Mouse (Mus musculus) testis, adult 2 months (tissue): ENCODE measurements at regions not wholly inside any gene's neighbourhood (a gene's known extent, or its start where the extent isn't known, plus 50 kb on each side); places are given as distances from the start of the nearest gene placed in this dataset.

ENCODE experiments used
- H3K27ac ChIP-seq: fragments of 200-500 bp; 2 replicates; pipeline ENCODE4 v1.5.1; 2012; ENCODE audit warnings: low read depth, low read length; ENCODE audit not compliant: control insufficient read depth, insufficient read depth
- H3K27me3 ChIP-seq: fragments of 200-500 bp; 2 replicates; pipeline ENCODE4 v1.6.1; 2012; ENCODE audit warnings: mild to moderate bottlenecking, low read length, moderate library complexity; ENCODE audit not compliant: control insufficient read depth, insufficient read depth
- H3K36me3 ChIP-seq: fragments of 200-500 bp; 2 replicates; pipeline ENCODE4 v1.6.1; 2012; ENCODE audit warnings: mild to moderate bottlenecking, low read length; ENCODE audit not compliant: control insufficient read depth, insufficient read depth
- H3K4me1 ChIP-seq: fragments of 200-500 bp; 2 replicates; pipeline ENCODE4 v1.6.1; 2012; ENCODE audit warnings: low read length; ENCODE audit not compliant: control insufficient read depth, insufficient read depth
- H3K4me3 ChIP-seq: fragments of 200-500 bp; 2 replicates; pipeline ENCODE4 v1.5.1; 2012; ENCODE audit warnings: low read depth, mild to moderate bottlenecking, low read length, moderate library complexity, mixed read lengths; ENCODE audit not compliant: control insufficient read depth
- CTCF ChIP-seq: fragments of 200-500 bp; IDR thresholded peaks from 2 replicates; pipeline ENCODE4 v1.5.1; 2012; ENCODE audit warnings: low read depth, mild to moderate bottlenecking, inconsistent platforms, low read length, moderate library complexity; ENCODE audit not compliant: control insufficient read depth, insufficient read depth, insufficient replicate concordance
- POLR2A ChIP-seq: fragments of 200-500 bp; IDR thresholded peaks from 2 replicates; pipeline ENCODE4 v1.6.1; 2012; ENCODE audit warnings: low read depth, mild to moderate bottlenecking, inconsistent platforms, low read length, moderate library complexity; ENCODE audit not compliant: control insufficient read depth

DNA sequence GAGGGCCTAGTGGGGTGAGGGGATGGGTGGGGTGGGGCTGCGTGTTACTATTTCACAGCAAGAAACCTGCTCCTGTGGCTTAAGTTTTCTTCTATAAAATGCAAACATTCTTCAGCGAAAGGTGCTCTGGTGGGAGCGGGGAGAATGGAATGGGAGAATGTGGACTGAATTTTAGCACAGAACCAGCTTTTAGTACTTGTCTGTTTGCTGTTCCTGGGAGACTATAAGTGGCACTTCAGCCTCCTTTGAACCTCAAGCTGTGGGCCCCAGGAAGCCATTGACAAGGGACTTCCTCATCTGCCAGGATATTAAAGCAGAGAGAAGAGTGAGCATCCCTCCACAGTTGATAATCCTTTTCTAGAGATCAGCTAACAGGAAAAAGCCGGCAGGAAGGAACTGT is 580.2 kb downstream of the Zfp706 start:
- no peaks in the 10 kb centered on the region for H3K27me3 ChIP-seq
- no peaks in the 10 kb centered on the region for H3K4me1 ChIP-seq
- H3K27ac ChIP-seq: no peak overlapping the region
- no peak overlapping the region for H3K4me3 ChIP-seq
- H3K36me3 ChIP-seq: no peaks in the 10 kb centered on the region
- TF ChIP-seq POLR2A (no peak), CTCF (no peak)

DNA sequence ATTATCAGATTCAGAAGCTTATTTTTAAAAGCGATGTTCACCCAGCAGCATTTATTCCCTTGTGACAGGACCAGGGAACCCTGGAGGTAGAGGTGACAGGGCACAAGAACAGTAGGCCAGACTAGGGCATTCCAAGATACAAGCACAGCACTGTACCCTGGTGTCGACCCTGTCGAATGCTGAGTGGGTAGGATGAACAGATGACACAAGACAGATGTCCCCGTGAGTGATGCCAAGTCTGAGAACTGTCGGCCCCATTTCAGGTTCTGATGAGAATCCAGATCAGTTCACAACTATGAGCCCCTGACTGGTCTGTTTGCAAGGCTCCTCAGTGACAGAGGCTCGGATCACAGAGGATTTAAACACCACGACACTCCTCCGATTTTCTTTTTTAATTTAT is 581.7 kb downstream of the Zfp706 start:
- Histone ChIP-seq H3K36me3 (no peaks in the 10 kb centered on the region), H3K4me3 (no peak overlapping the region), H3K4me1 (no peaks in the 10 kb centered on the region), H3K27ac (no peak overlapping the region), H3K27me3 (no peaks in the 10 kb centered on the region)
- TF ChIP-seq POLR2A (no peak), CTCF (no peak)

DNA sequence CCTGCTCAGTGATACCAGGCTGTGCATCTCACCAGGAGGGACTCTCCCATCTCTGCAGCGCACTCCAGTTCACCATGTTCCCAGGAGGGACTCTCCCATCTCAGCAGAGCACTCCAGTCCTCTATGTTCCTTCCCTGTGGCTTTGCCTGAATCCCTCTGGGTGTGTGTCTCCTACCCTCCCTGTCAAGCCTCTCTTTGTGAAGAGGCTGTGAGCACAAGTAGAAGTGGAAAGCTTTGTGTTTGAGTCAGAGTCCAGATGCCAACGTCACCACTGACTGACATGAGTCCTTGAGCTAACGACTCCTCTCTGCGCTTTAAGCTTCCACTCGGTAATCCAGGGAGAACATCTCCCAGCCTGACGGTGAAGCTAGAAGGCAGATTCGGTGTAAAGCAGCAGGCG is 583.5 kb downstream of the Zfp706 start:
- Histone ChIP-seq H3K4me3 (no peak overlapping the region), H3K36me3 (no peaks in the 10 kb centered on the region), H3K27ac (no peak overlapping the region), H3K4me1 (peaks cover 7% of the 10 kb centered on the region), H3K27me3 (no peaks in the 10 kb centered on the region)
- TF ChIP-seq POLR2A (no peak), CTCF (no peak)

DNA sequence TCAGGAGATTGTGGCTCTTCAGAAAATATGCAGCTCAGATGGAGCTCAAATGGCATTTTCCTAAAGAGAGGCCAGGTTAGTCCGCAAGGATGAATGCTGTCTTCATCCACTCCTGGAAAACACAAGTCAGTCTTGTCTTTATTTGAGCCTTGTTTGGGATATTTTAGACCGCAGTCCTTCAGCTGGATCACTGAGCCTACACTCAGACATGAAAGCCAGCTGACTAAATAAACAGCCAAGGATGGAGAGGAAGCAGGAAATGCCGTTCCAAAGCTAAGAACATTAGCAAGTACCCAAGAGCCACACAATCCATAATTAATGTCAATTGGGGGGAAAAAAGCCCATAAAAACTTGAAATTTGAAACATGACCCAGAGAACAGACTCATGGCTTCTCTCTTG is 584.8 kb downstream of the Zfp706 start:
- peaks cover 7% of the 10 kb centered on the region for H3K4me1 ChIP-seq
- H3K27me3 ChIP-seq: no peaks in the 10 kb centered on the region
- no peak overlapping the region for H3K4me3 ChIP-seq
- TF ChIP-seq POLR2A: no peak
- H3K27ac ChIP-seq: no peak overlapping the region
- no peaks in the 10 kb centered on the region for H3K36me3 ChIP-seq

DNA sequence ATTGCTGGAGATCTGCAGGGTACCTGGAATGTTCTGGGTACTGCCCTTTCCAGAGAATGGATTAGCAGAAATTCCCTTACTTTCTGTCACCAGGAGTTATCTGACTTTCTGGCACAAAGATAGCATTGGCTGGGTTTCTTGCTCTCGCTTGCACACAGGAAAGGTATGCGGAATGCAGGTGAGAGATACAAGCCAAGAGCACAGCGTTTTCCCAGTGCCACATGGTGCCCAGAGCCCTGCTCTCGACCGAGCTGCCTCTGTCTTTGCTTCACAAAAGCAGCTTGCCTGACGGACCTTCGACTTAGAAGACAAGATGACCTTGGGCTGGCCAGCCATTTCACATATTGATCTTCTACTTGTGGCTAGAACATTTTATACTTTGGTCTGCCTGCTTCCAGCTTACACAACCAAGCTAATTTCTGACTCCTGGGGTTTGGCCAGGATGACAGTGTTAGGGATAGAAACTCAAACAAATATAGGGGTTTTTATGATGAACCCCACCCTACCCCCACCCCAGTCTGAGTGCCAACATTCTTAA is 587.6 kb downstream of the Zfp706 start:
- no peaks in the 10 kb centered on the region for H3K27me3 ChIP-seq
- peaks cover 7% of the 10 kb centered on the region for H3K4me1 ChIP-seq
- no peaks in the 10 kb centered on the region for H3K36me3 ChIP-seq
- H3K4me3 ChIP-seq: no peak overlapping the region
- no peak for TF ChIP-seq CTCF
- TF ChIP-seq POLR2A: no peak
- peak overlapping the region; percentile 48 for H3K27ac ChIP-seq

DNA sequence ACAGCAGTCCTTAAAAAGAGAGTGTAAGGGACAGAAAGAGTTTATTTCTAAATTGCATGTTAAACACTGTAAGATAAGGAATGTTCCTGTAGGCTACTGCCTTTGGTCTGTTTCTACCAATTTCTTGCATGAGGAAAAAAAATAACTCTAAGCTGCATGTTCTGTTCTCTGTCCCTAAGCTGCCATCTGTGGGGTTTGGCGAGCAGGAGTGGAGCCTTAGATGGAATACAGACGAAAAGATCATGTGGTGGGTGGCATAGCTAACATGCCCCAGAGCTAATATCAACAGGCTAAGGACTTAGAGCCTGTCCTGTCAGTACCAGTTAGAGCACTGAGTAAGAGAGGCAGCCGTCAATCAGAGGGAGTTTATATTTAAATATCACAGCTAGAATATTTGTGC is 590.1 kb downstream of the Zfp706 start:
- H3K36me3 ChIP-seq: no peaks in the 10 kb centered on the region
- H3K4me1 ChIP-seq: peaks cover 7% of the 10 kb centered on the region
- TF ChIP-seq CTCF (no peak), POLR2A (no peak)
- no peaks in the 10 kb centered on the region for H3K27me3 ChIP-seq
- no peak overlapping the region for H3K27ac ChIP-seq
- no peak overlapping the region for H3K4me3 ChIP-seq

DNA sequence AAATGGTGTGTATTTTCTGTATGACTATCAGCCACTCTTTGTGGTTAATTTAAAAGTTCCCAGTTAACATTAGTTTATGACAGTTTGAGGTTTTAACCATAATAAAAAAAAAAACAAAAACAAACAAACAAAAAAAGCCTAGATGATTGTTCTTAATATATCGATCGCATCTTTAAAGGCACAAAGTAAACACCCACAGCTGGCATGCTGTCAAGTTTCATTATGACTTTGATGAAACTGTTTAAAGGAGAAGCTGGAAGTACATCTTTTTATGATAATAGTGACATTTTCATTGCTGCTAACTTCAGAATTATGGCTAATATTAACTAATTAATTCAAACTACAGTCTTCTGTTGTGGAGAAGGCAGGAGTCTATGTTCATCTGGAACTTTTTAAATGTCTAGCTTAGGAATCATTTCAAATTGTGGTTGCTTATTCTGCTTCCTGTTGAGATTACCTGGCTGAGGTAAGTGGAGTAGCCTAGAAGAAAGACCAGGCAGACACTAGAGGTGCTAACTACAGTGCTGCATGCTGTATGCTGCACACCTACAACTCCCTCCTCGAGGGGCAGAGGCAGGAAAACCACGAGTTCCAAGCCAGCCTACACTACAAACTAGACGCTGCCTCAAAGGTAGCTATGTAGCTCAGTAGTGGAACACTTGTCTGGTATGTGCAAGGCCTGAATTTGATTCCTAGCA is 591.9 kb downstream of the Zfp706 start:
- TF ChIP-seq POLR2A (no peak), CTCF (no peak)
- peaks cover 7% of the 10 kb centered on the region for H3K4me1 ChIP-seq

DNA sequence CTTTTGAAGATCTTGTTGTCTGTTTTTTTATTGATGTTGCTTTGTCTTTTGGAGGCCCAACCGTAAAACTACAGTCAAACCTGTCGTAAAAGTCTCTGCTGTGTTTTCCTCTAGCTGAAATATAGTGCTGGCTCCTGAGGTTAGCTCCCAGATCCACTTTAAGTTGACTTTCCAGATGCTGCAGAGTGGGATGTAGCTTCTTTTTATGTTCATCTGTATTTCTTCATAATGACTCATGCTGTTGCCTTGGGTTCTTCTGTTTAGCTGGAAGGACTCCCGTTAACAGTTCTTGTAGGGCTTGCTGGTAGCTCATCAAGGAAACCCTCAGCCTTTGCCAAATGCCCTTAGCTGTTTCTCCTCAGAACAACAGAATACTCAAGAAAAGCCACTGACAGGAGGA is 595.6 kb downstream of the Zfp706 start:
- TF ChIP-seq CTCF (no peak), POLR2A (no peak)
- no peak overlapping the region for H3K27ac ChIP-seq
- no peaks in the 10 kb centered on the region for H3K36me3 ChIP-seq
- no peak overlapping the region for H3K4me3 ChIP-seq
- H3K27me3 ChIP-seq: no peaks in the 10 kb centered on the region
- H3K4me1 ChIP-seq: no peaks in the 10 kb centered on the region

More for the DNA sequence above, 591.9 kb downstream of the Zfp706 start:
- Histone ChIP-seq H3K27me3 (no peaks in the 10 kb centered on the region), H3K4me3 (no peak overlapping the region), H3K36me3 (no peaks in the 10 kb centered on the region), H3K27ac (no peak overlapping the region)
